Comparison of ENCODE assay signal across 11 mouse cellular contexts in genomic region chr11:33145201-33146142, GRCm38 (mm10). TPM values are rescaled to one million over a fixed set of nuclear protein-coding genes. Genes with fewer than 3 reads are reported as not detected.
DNase-seq lines count a peak whose midpoint lies in the region; ATAC-seq lines count a peak whose summit lies in the region.
"Had no signal": no experiment of that assay in that cellular context is flagged by ENCODE, and none has a peak within 500 bp of the region (broad histone marks: within the 10 kb centered on the region; RNA-seq: fewer than 3 reads in every experiment).

No protein-coding gene starts in this region.

- no peaks in the 10 kb centered on the region for H3K9me3 ChIP-seq in heart, embryonic 12.5 days (replicated peaks)
- H3K9me3 ChIP-seq in forebrain, embryonic 16.5 days (ENCODE audit: control insufficient read depth, low read length), result no peaks in the 10 kb centered on the region
- no peaks in the 10 kb centered on the region for H3K9me3 ChIP-seq in limb, embryonic 15.5 days

- no peak overlapping the region for H3K9ac ChIP-seq in heart, embryonic 12.5 days
- H3K9ac ChIP-seq in forebrain, embryonic 16.5 days (replicated peaks; ENCODE audit: low read depth, low read length), result 0 out of 2 replicates have a peak overlapping the region, but pooled peaks have one; percentile 26
- H3K9ac ChIP-seq in limb, embryonic 15.5 days, result no peak overlapping the region

- peaks cover 9% of the 10 kb centered on the region for H3K36me3 ChIP-seq in heart, embryonic 12.5 days
- H3K36me3 ChIP-seq in forebrain, embryonic 16.5 days (ENCODE audit: control insufficient read depth, insufficient read depth), result peaks cover 11% of the 10 kb centered on the region
- H3K36me3 ChIP-seq in limb, embryonic 15.5 days, result peaks cover 13% of the 10 kb centered on the region

- H3K27ac ChIP-seq in heart, embryonic 12.5 days (ENCODE audit: poor library complexity, severe bottlenecking), result peak overlapping the region; percentile 53; the same call in 1 of the 2 replicates
- H3K27ac ChIP-seq in forebrain, embryonic 16.5 days (ENCODE audit: low read length), result no peak overlapping the region
- H3K27ac ChIP-seq in limb, embryonic 15.5 days, result peak overlapping the region; percentile 3; the same call in 1 of the 2 replicates

- peaks cover 61% of the 10 kb centered on the region for H3K4me1 ChIP-seq in heart, embryonic 12.5 days (replicated peaks)
- peaks cover 27% of the 10 kb centered on the region for H3K4me1 ChIP-seq in forebrain, embryonic 16.5 days (replicated peaks; ENCODE audit: control insufficient read depth, insufficient read depth, low read length)
- H3K4me1 ChIP-seq in limb, embryonic 15.5 days, result peaks cover 56% of the 10 kb centered on the region

- 31% methylated on average over 7 of the region's 7 CpGs for WGBS in heart, embryonic 12.5 days
- WGBS in forebrain, embryonic 16.5 days, result 13% methylated on average over 7 of the region's 7 CpGs
- WGBS in limb, embryonic 15.5 days, result 19% methylated on average over 7 of the region's 7 CpGs

- intact Hi-C loops in heart, postnatal 14 days (cut with DNase I), result loop anchor here (2.0 to 5.0 kb wide), 4 partner anchors 48 to 518 kb away; no protein-coding TSS in a partner anchor

- peak overlapping the region; percentile 98 for H3K4me2 ChIP-seq in heart, embryonic 12.5 days
- peak overlapping the region; percentile 91 for H3K4me2 ChIP-seq in forebrain, embryonic 16.5 days (ENCODE audit: low read length)
- peak overlapping the region; percentile 41 for H3K4me2 ChIP-seq in limb, embryonic 15.5 days

- no peak overlapping the region for H3K4me3 ChIP-seq in heart, embryonic 12.5 days
- H3K4me3 ChIP-seq in forebrain, embryonic 16.5 days (replicated peaks; ENCODE audit: low read length), result peak overlapping the region; percentile 69
- peak overlapping the region; percentile 67 for H3K4me3 ChIP-seq in limb, embryonic 15.5 days

- H3K27me3 ChIP-seq in heart, embryonic 12.5 days (replicated peaks), result peaks cover 27% of the 10 kb centered on the region
- H3K27me3 ChIP-seq in forebrain, embryonic 16.5 days (replicated peaks; ENCODE audit: control insufficient read depth, insufficient read depth, low read length), result peaks cover 6% of the 10 kb centered on the region; the same call in 1 of the 2 replicates
- H3K27me3 ChIP-seq in limb, embryonic 15.5 days, result peaks cover 18% of the 10 kb centered on the region

- no peak for ATAC-seq in heart, embryonic 12.5 days (ENCODE audit: insufficient number of reproducible peaks, low FRiP score)
- peak; percentile 1; the same call in 1 of the 2 replicates for ATAC-seq in forebrain, embryonic 16.5 days
- no peak for ATAC-seq in limb, embryonic 15.5 days (ENCODE audit: insufficient number of reproducible peaks, low FRiP score, low TSS enrichment, low read depth)

- no peak for DNase-seq in heart, postnatal 14 days
- DNase-seq in embryo, embryonic 11.5 days (ENCODE audit: low read depth, low spot score), result peak; percentile 17
- DNase-seq in gastrocnemius, postnatal 10 days, result no peak
- no peak for DNase-seq in urinary bladder, postnatal 25 days (ENCODE audit: low spot score)
- DNase-seq in adrenal gland, postnatal 10 days, result no peak

RNA-seq across cellular contexts. Expression of gene Fgf18, which starts 1.7 kb away (rescaled TPM):
- polyA plus RNA-seq in heart, embryonic 12.5 days (2016; fragmentation: Nextera tagmentation; extraction: Ambion mirVana), result 2.6 TPM in 2 replicates
- total RNA-seq in heart, postnatal 14 days (2021), result 1 to 10 TPM; 4.1 to 4.9 TPM
- polyA plus RNA-seq in forebrain, embryonic 16.5 days (2015; fragmentation: Nextera tagmentation; extraction: Ambion mirVana), result 3.8 and 4.3 TPM in 2 replicates
- polyA plus RNA-seq in limb, embryonic 15.5 days (2015; fragmentation: Nextera tagmentation; extraction: Ambion mirVana), result 14.5 and 18.4 TPM in 2 replicates
- total RNA-seq in gastrocnemius, postnatal 10 days (2021), result 1 to 10 TPM; 7.3 to 9.3 TPM
- total RNA-seq in adrenal gland, postnatal 10 days (2021), result 1 to 10 TPM; 3.0 to 3.6 TPM
- polyA plus RNA-seq: small intestine, adult 2 months had no signal

RNA-seq across cellular contexts. Expression of gene Npm1, which starts 17.5 kb away (rescaled TPM):
- polyA plus RNA-seq in heart, embryonic 12.5 days (2016; fragmentation: Nextera tagmentation; extraction: Ambion mirVana), result 513 and 525 TPM in 2 replicates
- total RNA-seq in heart, postnatal 14 days (2021), result 100 to 1,000 TPM; 136 to 152 TPM
- polyA plus RNA-seq in forebrain, embryonic 16.5 days (2015; fragmentation: Nextera tagmentation; extraction: Ambion mirVana), result 479 and 511 TPM in 2 replicates
- 706 and 898 TPM in 2 replicates for polyA plus RNA-seq in limb, embryonic 15.5 days (2015; fragmentation: Nextera tagmentation; extraction: Ambion mirVana)
- 100 to 1,000 TPM; 197 to 218 TPM for total RNA-seq in gastrocnemius, postnatal 10 days (2021)
- 100 to 1,000 TPM; 311 to 336 TPM for total RNA-seq in adrenal gland, postnatal 10 days (2021)

RNA-seq across cellular contexts. Expression of gene Tlx3, which starts 57.9 kb away (rescaled TPM):
- not detected in 2 replicates for polyA plus RNA-seq in heart, embryonic 12.5 days (2016; fragmentation: Nextera tagmentation; extraction: Ambion mirVana)
- total RNA-seq in heart, postnatal 14 days (2021), result not detected
- not detected in 2 replicates for polyA plus RNA-seq in forebrain, embryonic 16.5 days (2015; fragmentation: Nextera tagmentation; extraction: Ambion mirVana)
- polyA plus RNA-seq in limb, embryonic 15.5 days (2015; fragmentation: Nextera tagmentation; extraction: Ambion mirVana), result not detected in 2 replicates
- total RNA-seq in gastrocnemius, postnatal 10 days (2021), result not detected
- under 1 TPM in 1 of 2 experiments, not detected in 1; 0.24 TPM for total RNA-seq in adrenal gland, postnatal 10 days (2021)
- polyA plus RNA-seq: frontal cortex, adult 2 months; lung, adult 2 months; small intestine, adult 2 months had no signal

Comparison
In these comparisons a context has a peak if more than half of its experiments do, and no peak if none do; other contexts are left out.
1. H3K4me2 ChIP-seq: peak in every context shown above with its lines; median percentile 98 in heart, embryonic 12.5 days; 91 in forebrain, embryonic 16.5 days; 41 in limb, embryonic 15.5 days.